Mouse (Mus musculus) hindlimb bud, embryonic 11.5 days (tissue): ENCODE data around the gene Mettl18.

Experiments
- DNase-seq: peaks from one replicate; pipeline ENCODE4 v3.0.0-alpha.2; 2012; ENCODE audit warnings: low read depth, low spot score; ENCODE audit errors: extremely low spot score

The Mettl18 gene

DNA sequence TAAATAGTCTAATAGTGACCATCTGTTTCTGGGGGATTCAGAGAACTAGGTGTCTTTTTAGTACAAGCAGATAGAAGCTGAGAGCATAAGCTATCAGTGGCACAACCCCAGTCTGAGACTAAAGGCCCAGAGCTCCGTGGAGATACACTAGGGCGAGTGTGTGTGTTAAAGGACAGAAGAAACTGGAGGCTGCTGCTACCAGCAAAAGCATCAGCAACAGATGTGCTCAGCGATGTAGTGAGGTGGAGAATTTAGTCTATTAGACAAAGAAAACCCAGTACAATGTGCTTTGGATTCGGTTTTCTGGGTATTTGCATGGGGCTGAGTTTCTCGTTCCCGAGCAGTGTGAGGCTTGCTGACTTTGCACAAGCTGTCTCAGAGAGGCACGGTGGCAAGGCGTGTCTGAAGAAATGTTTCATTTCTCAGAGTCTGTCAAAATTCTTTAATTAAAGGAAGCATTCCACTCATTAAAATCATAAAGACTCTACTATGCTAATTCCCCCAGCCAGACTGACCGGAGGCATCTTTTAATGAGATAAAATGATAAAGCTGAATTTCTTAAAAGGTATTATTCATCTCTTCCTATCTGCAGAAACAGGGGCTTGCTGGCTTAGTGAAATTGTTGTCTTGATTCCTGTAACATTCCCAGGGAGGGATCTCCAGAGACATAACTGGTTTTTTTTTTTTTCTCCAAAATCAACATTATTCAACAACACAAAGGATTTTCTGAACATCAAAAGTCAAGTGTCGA is 45.9 kb downstream of the Mettl18 start:
- DNase-seq = no peak

DNA sequence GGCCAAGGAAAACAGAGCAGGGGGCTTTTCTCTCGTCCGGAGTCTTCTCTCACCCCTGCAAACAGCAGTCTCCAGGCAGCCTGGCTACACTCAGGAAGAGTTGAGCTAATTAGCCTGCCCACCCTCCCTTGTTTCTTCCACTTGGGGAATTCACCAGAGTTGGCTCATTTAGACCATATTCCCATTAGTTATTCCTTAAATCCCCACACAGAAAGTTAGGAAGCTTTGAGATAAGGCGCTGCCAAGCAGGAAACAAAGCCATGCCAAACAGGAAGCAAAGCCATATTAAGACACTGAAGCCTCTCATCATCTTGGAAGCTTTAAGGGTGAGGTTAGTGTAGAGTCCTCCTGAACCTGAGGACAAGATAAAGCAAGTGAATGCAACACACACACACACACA is 48.9 kb downstream of the Mettl18 start:
- DNase-seq = no peak
